Mouse (Mus musculus) hindbrain, embryonic 12.5 days (tissue): ENCODE results near the gene 9130008F23Rik. TPM values are rescaled to one million over a fixed set of nuclear protein-coding genes. Genes with fewer than 3 reads are reported as not detected.

Source experiments
- ATAC-seq: fragments of 200-750 bp; cut with Nextera tagmentation; 2 replicates; pipeline ENCODE4 v1.8.0; 2017; ENCODE audit warnings: moderate TSS enrichment; ENCODE audit not compliant: low FRiP score
- H3K27ac ChIP-seq: fragments of 300-500 bp; sonication (generic); 2 replicates; pipeline ENCODE4 v1.5.1; 2016; ENCODE audit warnings: mild to moderate bottlenecking
- H3K27me3 ChIP-seq: fragments of 300-500 bp; sonication (generic); 2 replicates; pipeline ENCODE4 v1.6.1; 2016; ENCODE audit warnings: mild to moderate bottlenecking
- H3K36me3 ChIP-seq: fragments of 300-500 bp; sonication (generic); 2 replicates; pipeline ENCODE4 v1.6.1; 2016; ENCODE audit warnings: mild to moderate bottlenecking
- H3K4me1 ChIP-seq: fragments of 300-500 bp; sonication (generic); 2 replicates; pipeline ENCODE4 v1.6.1; 2016
- H3K4me2 ChIP-seq: fragments of 300-500 bp; sonication (generic); replicated peaks from 2 replicates; pipeline ENCODE4 v1.6.1; 2016; ENCODE audit warnings: mild to moderate bottlenecking
- H3K4me3 ChIP-seq: fragments of 300-500 bp; sonication (generic); 2 replicates; pipeline ENCODE4 v1.5.1; 2016; ENCODE audit warnings: mild to moderate bottlenecking
- H3K9ac ChIP-seq: fragments of 300-500 bp; sonication (generic); 2 replicates; pipeline ENCODE4 v1.6.1; 2016; ENCODE audit warnings: mild to moderate bottlenecking, moderate library complexity
- H3K9me3 ChIP-seq: fragments of 300-500 bp; sonication (generic); replicated peaks from 2 replicates; pipeline ENCODE4 v1.6.1; 2016; ENCODE audit warnings: mild to moderate bottlenecking
- WGBS: fragments of 180-500 bp; shearing (Covaris S2); methylation state at CpG from one replicate; pipeline ENCODE4 v1.1.7; 2016; 5-methylcytosine and 5-hydroxymethylcytosine counted together
- polyA plus RNA-seq: library from polyadenylated mRNA; unstranded; fragments of >200 nt; fragmentation: Nextera tagmentation; extraction: Ambion mirVana; gene quantifications from 2 replicates; pipeline ENCODE4 v1.2.1, GENCODE M21; 2016

9130008F23Rik gene
- polyA plus RNA-seq, 1 experiment from 2014 or later: 0.81 TPM

- Histone ChIP-seq H3K9me3 (no peaks in the 10 kb centered on the region), H3K27ac (no peak overlapping the region)
- ATAC-seq: no peak
Measured at GRCm38 (mm10) chr17:40877741-40878140, 2.6 kb downstream of the 9130008F23Rik start.

GRCm38 (mm10) chr17:40875568-40875967 is 4.8 kb downstream of the 9130008F23Rik start:
- WGBS: 94% methylated on average over 1 of the region's 1 CpGs
- no peaks in the 10 kb centered on the region for H3K27me3 ChIP-seq
- H3K27ac ChIP-seq: no peak overlapping the region
- H3K36me3 ChIP-seq: no peaks in the 10 kb centered on the region
- H3K9me3 ChIP-seq: no peaks in the 10 kb centered on the region
- H3K9ac ChIP-seq: no peak overlapping the region
- H3K4me3 ChIP-seq: no peak overlapping the region
- H3K4me1 ChIP-seq: no peaks in the 10 kb centered on the region
- no peak for ATAC-seq
- no peak overlapping the region for H3K4me2 ChIP-seq

More at GRCm38 (mm10) chr17:40877741-40878140, 2.6 kb downstream of the 9130008F23Rik start:
- 41% methylated on average over 3 of the region's 3 CpGs for WGBS
- Histone ChIP-seq H3K9ac (no peak overlapping the region), H3K4me1 (no peaks in the 10 kb centered on the region), H3K4me2 (no peak overlapping the region), H3K4me3 (no peak overlapping the region), H3K27me3 (no peaks in the 10 kb centered on the region), H3K36me3 (no peaks in the 10 kb centered on the region)

- WGBS: 89% methylated on average over 3 of the region's 3 CpGs
- no peaks in the 10 kb centered on the region for H3K4me1 ChIP-seq
- H3K9me3 ChIP-seq: no peaks in the 10 kb centered on the region
- ATAC-seq: no peak
- H3K27ac ChIP-seq: no peak overlapping the region
- no peaks in the 10 kb centered on the region for H3K27me3 ChIP-seq
- no peaks in the 10 kb centered on the region for H3K36me3 ChIP-seq
- H3K9ac ChIP-seq: no peak overlapping the region
- no peak overlapping the region for H3K4me3 ChIP-seq
- no peak overlapping the region for H3K4me2 ChIP-seq
Measured at GRCm38 (mm10) chr17:40874701-40875100, 5.7 kb downstream of the 9130008F23Rik start.

GRCm38 (mm10) chr17:40873582-40874011 is 6.8 kb downstream of the 9130008F23Rik start:
- WGBS: 61% methylated on average over 2 of the region's 2 CpGs
- ATAC-seq: no peak
- no peak overlapping the region for H3K9ac ChIP-seq
- H3K4me3 ChIP-seq: no peak overlapping the region
- H3K4me2 ChIP-seq: no peak overlapping the region
- H3K27me3 ChIP-seq: no peaks in the 10 kb centered on the region
- no peak overlapping the region for H3K27ac ChIP-seq
- no peaks in the 10 kb centered on the region for H3K9me3 ChIP-seq
- H3K4me1 ChIP-seq: no peaks in the 10 kb centered on the region
- H3K36me3 ChIP-seq: no peaks in the 10 kb centered on the region

GRCm38 (mm10) chr17:40872626-40873025 is 7.7 kb downstream of the 9130008F23Rik start:
- no peak overlapping the region for H3K9ac ChIP-seq
- H3K4me3 ChIP-seq: no peak overlapping the region
- H3K4me2 ChIP-seq: no peak overlapping the region
- H3K4me1 ChIP-seq: no peaks in the 10 kb centered on the region
- no peak overlapping the region for H3K27ac ChIP-seq
- H3K27me3 ChIP-seq: no peaks in the 10 kb centered on the region
- WGBS: 94% methylated on average over 6 of the region's 6 CpGs
- ATAC-seq: no peak
- H3K36me3 ChIP-seq: no peaks in the 10 kb centered on the region
- no peaks in the 10 kb centered on the region for H3K9me3 ChIP-seq

DNA sequence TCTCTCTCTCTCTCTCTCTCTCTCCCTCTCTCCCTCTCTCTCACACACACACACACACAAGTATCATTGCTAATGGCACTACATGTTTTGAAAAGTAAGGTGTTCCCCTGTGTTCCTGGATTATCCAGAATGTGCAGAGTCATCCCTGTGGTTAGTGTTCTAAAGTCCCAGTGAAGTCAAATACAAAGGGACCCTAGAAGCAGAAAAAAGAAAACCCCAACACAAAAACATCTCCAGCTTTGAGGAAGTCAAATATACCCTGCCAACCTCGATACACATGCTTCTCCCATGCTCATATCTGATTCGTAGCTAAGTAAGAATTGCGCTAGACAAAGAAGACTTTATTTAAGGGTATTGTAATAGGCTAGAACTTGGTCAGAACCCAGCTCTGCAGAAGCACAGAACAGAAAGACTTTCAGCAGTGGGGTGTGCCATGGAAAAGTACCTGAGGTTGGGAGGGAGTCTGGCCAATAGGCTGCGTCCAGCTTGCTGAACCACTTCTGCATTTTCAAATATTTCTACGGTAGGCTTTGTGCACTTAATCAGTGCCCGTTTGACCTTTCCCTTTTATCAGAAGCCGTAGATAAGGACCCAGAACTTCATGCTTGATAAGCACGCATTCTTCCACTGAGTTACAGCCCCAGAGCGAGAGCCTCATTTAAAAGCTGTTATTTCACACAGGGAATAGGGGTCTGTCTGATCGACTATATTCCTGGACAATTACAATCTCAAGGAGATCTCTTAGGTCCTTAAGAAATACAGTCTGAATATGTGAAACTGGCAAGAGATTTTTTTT is 11.2 kb downstream of the 9130008F23Rik start:
- no peaks in the 10 kb centered on the region for H3K36me3 ChIP-seq

DNA sequence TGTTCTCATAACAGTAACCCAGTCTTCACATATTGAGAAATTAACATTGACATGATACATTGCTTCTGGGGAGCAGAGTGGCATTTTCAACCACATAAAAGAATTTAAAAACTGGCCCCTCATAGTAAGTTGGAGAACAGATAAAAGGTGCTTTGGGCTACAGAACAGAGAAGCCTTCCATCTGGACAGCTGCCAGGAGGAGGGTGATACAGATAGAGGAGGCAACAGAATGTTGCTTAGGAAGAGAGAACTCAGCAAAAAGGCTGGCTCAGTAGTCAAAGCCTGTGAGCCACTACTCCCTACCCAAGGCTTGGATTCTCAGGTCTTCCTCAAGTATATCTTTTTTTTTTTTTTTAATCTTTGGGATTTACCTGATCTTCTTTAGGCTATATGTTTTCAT is 25.3 kb downstream of the 9130008F23Rik start:
- Histone ChIP-seq H3K4me2 (no peak overlapping the region), H3K4me1 (no peaks in the 10 kb centered on the region), H3K27ac (no peak overlapping the region), H3K9ac (no peak overlapping the region), H3K36me3 (no peaks in the 10 kb centered on the region), H3K27me3 (no peaks in the 10 kb centered on the region), H3K4me3 (no peak overlapping the region), H3K9me3 (no peaks in the 10 kb centered on the region)
- ATAC-seq: no peak

More for the DNA sequence above, 11.2 kb downstream of the 9130008F23Rik start:
- no peak for ATAC-seq
- Histone ChIP-seq H3K27me3 (no peaks in the 10 kb centered on the region), H3K4me2 (no peak overlapping the region), H3K4me3 (no peak overlapping the region), H3K9ac (no peak overlapping the region), H3K9me3 (no peaks in the 10 kb centered on the region), H3K4me1 (no peaks in the 10 kb centered on the region), H3K27ac (no peak overlapping the region)
- 75% methylated on average over 10 of the region's 10 CpGs for WGBS

DNA sequence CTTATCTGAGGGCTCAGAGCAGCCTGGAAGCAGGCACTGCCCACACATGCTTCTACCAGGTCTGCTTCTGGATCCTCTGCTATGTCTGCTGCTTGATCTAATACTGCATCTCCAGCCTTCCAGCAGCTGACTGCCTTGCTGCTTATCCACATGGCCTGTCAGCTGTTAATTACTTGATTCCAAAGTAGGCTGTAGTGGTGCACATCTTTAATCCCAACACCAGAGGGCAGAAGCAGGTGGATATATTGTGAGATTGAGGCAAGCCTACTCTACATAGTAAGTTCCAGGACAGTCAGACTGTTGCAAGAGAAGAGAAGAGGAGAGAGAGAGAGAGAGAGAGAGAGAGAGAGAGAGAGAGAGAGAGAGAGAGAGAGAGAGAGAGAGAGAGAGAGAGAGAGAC is 43.1 kb downstream of the 9130008F23Rik start:
- H3K27ac ChIP-seq: no peak overlapping the region
- no peaks in the 10 kb centered on the region for H3K36me3 ChIP-seq
- ATAC-seq: no peak
- no peak overlapping the region for H3K4me2 ChIP-seq
- H3K4me3 ChIP-seq: no peak overlapping the region
- no peak overlapping the region for H3K9ac ChIP-seq
- H3K27me3 ChIP-seq: no peaks in the 10 kb centered on the region
- no peaks in the 10 kb centered on the region for H3K9me3 ChIP-seq
- no peaks in the 10 kb centered on the region for H3K4me1 ChIP-seq

- WGBS: 60% methylated on average over 2 of the region's 2 CpGs
- Histone ChIP-seq H3K4me2 (no peak overlapping the region), H3K9ac (no peak overlapping the region), H3K4me1 (no peaks in the 10 kb centered on the region), H3K4me3 (no peak overlapping the region), H3K36me3 (no peaks in the 10 kb centered on the region), H3K9me3 (no peaks in the 10 kb centered on the region), H3K27ac (no peak overlapping the region), H3K27me3 (no peaks in the 10 kb centered on the region)
- no peak for ATAC-seq
Measured at GRCm38 (mm10) chr17:40831870-40832269, 48.5 kb downstream of the 9130008F23Rik start.

Other genes starting within 250 kb of the 9130008F23Rik start
- gene Esp3, start 248.5 kb downstream of the 9130008F23Rik start, polyA plus RNA-seq: not detected in 2 replicates
- gene Esp1, start 153.4 kb downstream of the 9130008F23Rik start, polyA plus RNA-seq: not detected in 2 replicates
- not detected in 2 replicates for gene Crisp2, start 73.6 kb downstream of the 9130008F23Rik start, polyA plus RNA-seq
- 3.3 and 3.7 TPM in 2 replicates for gene Rhag, start 69.4 kb downstream of the 9130008F23Rik start, polyA plus RNA-seq
- not detected in 2 replicates for gene Glyatl3, start 33.8 kb upstream of the 9130008F23Rik start, polyA plus RNA-seq
- 27.1 and 30.3 TPM in 2 replicates for gene Mut, start 54.1 kb upstream of the 9130008F23Rik start, polyA plus RNA-seq
- gene Cenpq, start 54.5 kb upstream of the 9130008F23Rik start, polyA plus RNA-seq: 20.5 and 24.9 TPM in 2 replicates